Mouse (Mus musculus) kidney, embryonic 15.5 days (tissue): Measurements from ENCODE around the gene Acsbg1. TPM values are rescaled to one million over a fixed set of nuclear protein-coding genes. Genes with fewer than 3 reads are reported as not detected.

Experiments
- ATAC-seq: fragments of 200-750 bp; cut with Nextera tagmentation; replicated peaks from 2 replicates; pipeline ENCODE4 v1.8.0; 2017; ENCODE audit warnings: moderate TSS enrichment; ENCODE audit not compliant: low FRiP score
- H3K27ac ChIP-seq: fragments of 300-500 bp; sonication (generic); 2 replicates; pipeline ENCODE4 v1.5.1; 2015; ENCODE audit warnings: mild to moderate bottlenecking, inconsistent platforms
- H3K27me3 ChIP-seq: fragments of 300-500 bp; sonication (generic); 2 replicates; pipeline ENCODE4 v1.6.1; 2015; ENCODE audit warnings: inconsistent platforms
- H3K36me3 ChIP-seq: fragments of 300-500 bp; sonication (generic); 2 replicates; pipeline ENCODE4 v1.6.1; 2015; ENCODE audit warnings: inconsistent platforms
- H3K4me1 ChIP-seq: fragments of 300-500 bp; sonication (generic); 2 replicates; pipeline ENCODE4 v1.6.1; 2015; ENCODE audit warnings: inconsistent platforms
- H3K4me2 ChIP-seq: fragments of 300-500 bp; sonication (generic); 2 replicates; pipeline ENCODE4 v1.6.1; 2015; ENCODE audit warnings: moderate library complexity, mild to moderate bottlenecking, inconsistent platforms
- H3K4me3 ChIP-seq: fragments of 300-500 bp; sonication (generic); replicated peaks from 2 replicates; pipeline ENCODE4 v1.5.1; 2015; ENCODE audit warnings: mild to moderate bottlenecking, inconsistent platforms
- H3K9ac ChIP-seq: fragments of 300-500 bp; sonication (generic); 2 replicates; pipeline ENCODE4 v1.6.1; 2015; ENCODE audit warnings: mild to moderate bottlenecking, inconsistent platforms
- H3K9me3 ChIP-seq: fragments of 300-500 bp; sonication (generic); replicated peaks from 2 replicates; pipeline ENCODE4 v1.6.1; 2016; ENCODE audit warnings: inconsistent platforms
- WGBS: fragments of 180-500 bp; shearing (Covaris S2); methylation state at CpG from one replicate; pipeline ENCODE4 v1.1.7; 2015; ENCODE audit warnings: mixed read lengths; 5-methylcytosine and 5-hydroxymethylcytosine counted together
- polyA plus RNA-seq: library from polyadenylated mRNA; unstranded; fragments of >200 nt; fragmentation: Nextera tagmentation; extraction: Ambion mirVana; gene quantifications from 2 replicates; pipeline ENCODE4 v1.2.1, GENCODE M21; 2015

The Acsbg1 gene
- 2.1 and 4.6 TPM in 2 replicates for polyA plus RNA-seq

GRCm38 (mm10) chr9:54661605-54662377 lies at the start of gene Acsbg1:
TSS of gene Acsbg1 (minus strand) at chr9:54661870.
- no peak within 1 kb of the TSS for H3K9ac ChIP-seq
- no peak within 1 kb of the TSS for H3K27ac ChIP-seq
- WGBS, result 18% methylated on average over 10 of the region's 10 CpGs
- H3K9me3 ChIP-seq, result no peaks in the 10 kb centered on the region
- peak within 1 kb of the TSS; percentile 40 for H3K4me2 ChIP-seq
- no peaks in the 10 kb centered on the region for H3K27me3 ChIP-seq
- ATAC-seq, result peak; percentile 54
- no peaks in the 10 kb centered on the region for H3K36me3 ChIP-seq
- H3K4me1 ChIP-seq, result peaks cover 14% of the 10 kb centered on the region
- H3K4me3 ChIP-seq, result no peak within 1 kb of the TSS

- no peak overlapping the region for H3K9ac ChIP-seq
- no peaks in the 10 kb centered on the region for H3K4me1 ChIP-seq
- no peaks in the 10 kb centered on the region for H3K9me3 ChIP-seq
- H3K4me3 ChIP-seq, result no peak overlapping the region
- H3K27me3 ChIP-seq, result no peaks in the 10 kb centered on the region
- 84% methylated on average over 5 of the region's 5 CpGs for WGBS
- H3K27ac ChIP-seq, result no peak overlapping the region
- H3K36me3 ChIP-seq, result peaks cover 32% of the 10 kb centered on the region
- ATAC-seq, result no peak
- no peak overlapping the region for H3K4me2 ChIP-seq
Observed at GRCm38 (mm10) chr9:54708085-54708484, 46.4 kb upstream of the Acsbg1 start.

- H3K27me3 ChIP-seq, result no peaks in the 10 kb centered on the region
- 73% methylated on average over 8 of the region's 8 CpGs for WGBS
- ATAC-seq, result no peak
Observed at GRCm38 (mm10) chr9:54707288-54707999, 45.8 kb upstream of the Acsbg1 start.

GRCm38 (mm10) chr9:54705561-54705960 lies 43.9 kb upstream of the Acsbg1 start:
- 64% methylated on average over 1 of the region's 1 CpGs for WGBS
- Histone ChIP-seq H3K27me3 (peaks cover 10% of the 10 kb centered on the region), H3K9me3 (no peaks in the 10 kb centered on the region), H3K27ac (no peak overlapping the region), H3K4me1 (no peaks in the 10 kb centered on the region), H3K4me3 (no peak overlapping the region), H3K4me2 (no peak overlapping the region), H3K9ac (no peak overlapping the region), H3K36me3 (peaks cover 8% of the 10 kb centered on the region; the same call in 1 of the 2 replicates)
- ATAC-seq, result no peak

More at GRCm38 (mm10) chr9:54707288-54707999, 45.8 kb upstream of the Acsbg1 start:
- Histone ChIP-seq H3K9ac (no peak overlapping the region), H3K4me2 (no peak overlapping the region), H3K36me3 (peaks cover 27% of the 10 kb centered on the region; the same call in 1 of the 2 replicates), H3K4me1 (no peaks in the 10 kb centered on the region), H3K4me3 (no peak overlapping the region), H3K9me3 (no peaks in the 10 kb centered on the region), H3K27ac (no peak overlapping the region)

GRCm38 (mm10) chr9:54704361-54704760 lies 42.7 kb upstream of the Acsbg1 start:
- Histone ChIP-seq H3K9ac (no peak overlapping the region), H3K27ac (no peak overlapping the region), H3K36me3 (0 out of 2 replicates have a peak, but pooled peaks cover 6% of the 10 kb centered on the region), H3K4me3 (no peak overlapping the region), H3K4me2 (no peak overlapping the region), H3K4me1 (peaks cover 8% of the 10 kb centered on the region), H3K27me3 (peaks cover 19% of the 10 kb centered on the region), H3K9me3 (no peaks in the 10 kb centered on the region)
- 68% methylated on average over 5 of the region's 5 CpGs for WGBS
- no peak for ATAC-seq

GRCm38 (mm10) chr9:54702581-54702980 lies 40.9 kb upstream of the Acsbg1 start:
- no peaks in the 10 kb centered on the region for H3K36me3 ChIP-seq
- H3K4me3 ChIP-seq, result no peak overlapping the region
- WGBS, result 83% methylated on average over 2 of the region's 2 CpGs
- no peak overlapping the region for H3K9ac ChIP-seq
- H3K27me3 ChIP-seq, result peaks cover 32% of the 10 kb centered on the region
- no peak for ATAC-seq
- no peak overlapping the region for H3K27ac ChIP-seq
- no peaks in the 10 kb centered on the region for H3K9me3 ChIP-seq
- H3K4me1 ChIP-seq, result peaks cover 15% of the 10 kb centered on the region
- no peak overlapping the region for H3K4me2 ChIP-seq

GRCm38 (mm10) chr9:54700746-54701145 lies 39.1 kb upstream of the Acsbg1 start:
- Histone ChIP-seq H3K4me2 (0 out of 2 replicates have a peak overlapping the region, but pooled peaks have one; percentile 96), H3K27me3 (peaks cover 35% of the 10 kb centered on the region), H3K36me3 (no peaks in the 10 kb centered on the region), H3K9ac (no peak overlapping the region), H3K4me3 (no peak overlapping the region), H3K4me1 (peaks cover 15% of the 10 kb centered on the region), H3K9me3 (no peaks in the 10 kb centered on the region), H3K27ac (no peak overlapping the region)
- ATAC-seq, result no peak
- 84% methylated on average over 7 of the region's 7 CpGs for WGBS

- ATAC-seq, result no peak
- 13% methylated on average over 9 of the region's 9 CpGs for WGBS
- peak overlapping the region; percentile 73 for H3K4me3 ChIP-seq
Observed at GRCm38 (mm10) chr9:54700174-54700475, 38.5 kb upstream of the Acsbg1 start.

GRCm38 (mm10) chr9:54699345-54700173 lies 37.9 kb upstream of the Acsbg1 start:
- Histone ChIP-seq H3K27me3 (peaks cover 35% of the 10 kb centered on the region), H3K36me3 (no peaks in the 10 kb centered on the region), H3K9ac (peak overlapping the region; percentile 68), H3K4me2 (peak overlapping the region; percentile 96), H3K4me3 (peak overlapping the region; percentile 73), H3K9me3 (no peaks in the 10 kb centered on the region), H3K27ac (no peak overlapping the region), H3K4me1 (peaks cover 15% of the 10 kb centered on the region)
- ATAC-seq, result peak; percentile 63
- 1% methylated on average over 92 of the region's 92 CpGs for WGBS

More at GRCm38 (mm10) chr9:54700174-54700475, 38.5 kb upstream of the Acsbg1 start:
- peaks cover 35% of the 10 kb centered on the region for H3K27me3 ChIP-seq
- peak overlapping the region; percentile 96 for H3K4me2 ChIP-seq
- H3K36me3 ChIP-seq, result no peaks in the 10 kb centered on the region
- H3K9ac ChIP-seq, result peak overlapping the region; percentile 68
- H3K4me1 ChIP-seq, result peaks cover 15% of the 10 kb centered on the region
- H3K27ac ChIP-seq, result no peak overlapping the region
- H3K9me3 ChIP-seq, result no peaks in the 10 kb centered on the region

GRCm38 (mm10) chr9:54699087-54699344 lies 37.3 kb upstream of the Acsbg1 start:
- no peaks in the 10 kb centered on the region for H3K9me3 ChIP-seq
- 11% methylated on average over 27 of the region's 27 CpGs for WGBS

GRCm38 (mm10) chr9:54698318-54699086 lies 36.8 kb upstream of the Acsbg1 start, which contains the start of gene Dnaja4:
TSS of gene Dnaja4 (plus strand) at chr9:54698873.
- Histone ChIP-seq H3K4me1 (peaks cover 15% of the 10 kb centered on the region), H3K4me2 (peak within 1 kb of the TSS; percentile 96), H3K9ac (peak within 1 kb of the TSS; percentile 68), H3K27me3 (peaks cover 35% of the 10 kb centered on the region), H3K4me3 (peak within 1 kb of the TSS; percentile 73), H3K27ac (no peak within 1 kb of the TSS), H3K36me3 (no peaks in the 10 kb centered on the region), H3K9me3 (no peaks in the 10 kb centered on the region)
- ATAC-seq, result peak; percentile 38
- 63% methylated on average over 17 of the region's 17 CpGs for WGBS

More at GRCm38 (mm10) chr9:54699087-54699344, 37.3 kb upstream of the Acsbg1 start:
- Histone ChIP-seq H3K27ac (no peak overlapping the region), H3K27me3 (peaks cover 35% of the 10 kb centered on the region), H3K9ac (peak overlapping the region; percentile 68), H3K36me3 (no peaks in the 10 kb centered on the region), H3K4me3 (peak overlapping the region; percentile 73), H3K4me1 (peaks cover 15% of the 10 kb centered on the region), H3K4me2 (peak overlapping the region; percentile 96)
- ATAC-seq, result peak; percentile 54
